Mouse (Mus musculus): Measurements from ENCODE around the gene Shroom1. TPM values are rescaled to one million over a fixed set of nuclear protein-coding genes. Genes with fewer than 3 reads are reported as not detected.
A peak's percentile ranks its signal among the peaks of the same experiment; 100 is the strongest.

The Shroom1 gene
- polyA plus RNA-seq, 1 experiment from 2014 or later, result 1.9 TPM

- 43% methylated on average over 16 of the region's 16 CpGs for WGBS
- H3K9ac ChIP-seq (ENCODE audit: low read depth, low read length), result peak overlapping the region; percentile 31; the same call in 1 of the 2 replicates
- peak overlapping the region; percentile 41 for H3K4me2 ChIP-seq (replicated peaks; ENCODE audit: low read depth, low read length)
- H3K36me3 ChIP-seq (ENCODE audit: control insufficient read depth, insufficient read depth, low read length), result no peaks in the 10 kb centered on the region
- H3K27ac ChIP-seq (ENCODE audit: low read depth, low read length), result no peak overlapping the region
- no peak overlapping the region for H3K4me3 ChIP-seq (ENCODE audit: low read length)
- peaks cover 44% of the 10 kb centered on the region for H3K27me3 ChIP-seq (ENCODE audit: control insufficient read depth, insufficient read depth, low read length)
- no peak for ATAC-seq (ENCODE audit: low FRiP score, low TSS enrichment)
- no peaks in the 10 kb centered on the region for H3K9me3 ChIP-seq (ENCODE audit: control insufficient read depth, low read length)
- H3K4me1 ChIP-seq (ENCODE audit: control insufficient read depth, insufficient read depth, low read length), result peaks cover 5% of the 10 kb centered on the region; the same call in 1 of the 2 replicates
These were observed 12.4 kb downstream of the Shroom1 start for GRCm38 (mm10) chr11:53469294-53469967.

GRCm38 (mm10) chr11:53469968-53470695 lies 13.1 kb downstream of the Shroom1 start, which contains the start of gene Gm9837:
TSS of gene Gm9837 (minus strand) at chr11:53470479.
- H3K27me3 ChIP-seq (ENCODE audit: control insufficient read depth, insufficient read depth, low read length), result peaks cover 37% of the 10 kb centered on the region
- no peaks in the 10 kb centered on the region for H3K36me3 ChIP-seq (ENCODE audit: control insufficient read depth, insufficient read depth, low read length)
- H3K9me3 ChIP-seq (ENCODE audit: control insufficient read depth, low read length), result no peaks in the 10 kb centered on the region
- H3K4me3 ChIP-seq (ENCODE audit: low read length), result peak within 1 kb of the TSS; percentile 12; the same call in 1 of the 2 replicates
- no peak; the same call in 1 of the 2 replicates for ATAC-seq (ENCODE audit: low FRiP score, low TSS enrichment)
- peak within 1 kb of the TSS; percentile 41 for H3K4me2 ChIP-seq (replicated peaks; ENCODE audit: low read depth, low read length)
- H3K4me1 ChIP-seq (ENCODE audit: control insufficient read depth, insufficient read depth, low read length), result peaks cover 5% of the 10 kb centered on the region; the same call in 1 of the 2 replicates
- H3K27ac ChIP-seq (ENCODE audit: low read depth, low read length), result no peak within 1 kb of the TSS
- H3K9ac ChIP-seq (ENCODE audit: low read depth, low read length), result peak within 1 kb of the TSS; percentile 31; the same call in 1 of the 2 replicates
- 5% methylated on average over 29 of the region's 29 CpGs for WGBS

DNA sequence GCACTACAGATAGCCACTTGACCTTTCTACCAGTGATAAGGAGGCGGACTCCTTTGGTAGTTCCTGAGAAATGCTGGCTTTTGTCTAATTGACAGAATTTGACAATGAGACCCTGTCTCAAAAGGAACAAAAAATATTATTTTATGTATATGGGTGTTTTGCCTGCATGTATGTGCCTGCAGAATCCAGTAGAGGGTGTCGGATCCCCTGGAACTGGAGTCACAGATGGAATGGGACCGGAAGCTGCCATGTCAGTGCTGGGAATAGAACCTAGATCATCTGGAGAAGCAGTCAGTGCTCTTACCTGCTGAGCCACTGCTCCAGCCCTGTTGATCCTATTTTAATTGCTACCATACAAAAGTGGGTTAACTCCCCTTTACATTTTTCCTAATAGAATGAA lies 15.7 kb downstream of the Shroom1 start:
- no peak for ATAC-seq (ENCODE audit: low FRiP score, low TSS enrichment)
- no peak overlapping the region for H3K27ac ChIP-seq (ENCODE audit: low read depth, low read length)
- H3K9ac ChIP-seq (ENCODE audit: low read depth, low read length), result no peak overlapping the region
- H3K4me3 ChIP-seq (ENCODE audit: low read length), result no peak overlapping the region
- H3K4me2 ChIP-seq (replicated peaks; ENCODE audit: low read depth, low read length), result no peak overlapping the region
- WGBS, result 83% methylated on average over 3 of the region's 3 CpGs
- peaks cover 5% of the 10 kb centered on the region; the same call in 1 of the 2 replicates for H3K4me1 ChIP-seq (ENCODE audit: control insufficient read depth, insufficient read depth, low read length)
- H3K36me3 ChIP-seq (ENCODE audit: control insufficient read depth, insufficient read depth, low read length), result no peaks in the 10 kb centered on the region
- H3K9me3 ChIP-seq (ENCODE audit: control insufficient read depth, low read length), result no peaks in the 10 kb centered on the region
- H3K27me3 ChIP-seq (ENCODE audit: control insufficient read depth, insufficient read depth, low read length), result peaks cover 24% of the 10 kb centered on the region

- Histone ChIP-seq H3K4me2 (replicated peaks; ENCODE audit: low read depth, low read length) (no peak overlapping the region), H3K9ac (ENCODE audit: low read depth, low read length) (no peak overlapping the region), H3K27ac (ENCODE audit: low read depth, low read length) (no peak overlapping the region), H3K9me3 (ENCODE audit: control insufficient read depth, low read length) (peaks cover 5% of the 10 kb centered on the region; the same call in 1 of the 2 replicates), H3K27me3 (ENCODE audit: control insufficient read depth, insufficient read depth, low read length) (peaks cover 48% of the 10 kb centered on the region), H3K36me3 (ENCODE audit: control insufficient read depth, insufficient read depth, low read length) (no peaks in the 10 kb centered on the region), H3K4me1 (ENCODE audit: control insufficient read depth, insufficient read depth, low read length) (peaks cover 13% of the 10 kb centered on the region; the same call in 1 of the 2 replicates), H3K4me3 (ENCODE audit: low read length) (no peak overlapping the region)
- no peak for ATAC-seq (ENCODE audit: low FRiP score, low TSS enrichment)
- WGBS, result 32% methylated on average over 8 of the region's 8 CpGs
These were observed 18.6 kb downstream of the Shroom1 start for GRCm38 (mm10) chr11:53475620-53476019.

GRCm38 (mm10) chr11:53477833-53478232 lies 20.8 kb downstream of the Shroom1 start:
- no peak overlapping the region for H3K4me3 ChIP-seq (ENCODE audit: low read length)
- peaks cover 9% of the 10 kb centered on the region; the same call in 1 of the 2 replicates for H3K4me1 ChIP-seq (ENCODE audit: control insufficient read depth, insufficient read depth, low read length)
- H3K27me3 ChIP-seq (ENCODE audit: control insufficient read depth, insufficient read depth, low read length), result peaks cover 50% of the 10 kb centered on the region
- H3K27ac ChIP-seq (ENCODE audit: low read depth, low read length), result no peak overlapping the region
- 30% methylated on average over 7 of the region's 7 CpGs for WGBS
- ATAC-seq (ENCODE audit: low FRiP score, low TSS enrichment), result no peak
- no peak overlapping the region for H3K9ac ChIP-seq (ENCODE audit: low read depth, low read length)
- no peaks in the 10 kb centered on the region for H3K36me3 ChIP-seq (ENCODE audit: control insufficient read depth, insufficient read depth, low read length)
- H3K9me3 ChIP-seq (ENCODE audit: control insufficient read depth, low read length), result peaks cover 5% of the 10 kb centered on the region; the same call in 1 of the 2 replicates
- H3K4me2 ChIP-seq (replicated peaks; ENCODE audit: low read depth, low read length), result no peak overlapping the region

DNA sequence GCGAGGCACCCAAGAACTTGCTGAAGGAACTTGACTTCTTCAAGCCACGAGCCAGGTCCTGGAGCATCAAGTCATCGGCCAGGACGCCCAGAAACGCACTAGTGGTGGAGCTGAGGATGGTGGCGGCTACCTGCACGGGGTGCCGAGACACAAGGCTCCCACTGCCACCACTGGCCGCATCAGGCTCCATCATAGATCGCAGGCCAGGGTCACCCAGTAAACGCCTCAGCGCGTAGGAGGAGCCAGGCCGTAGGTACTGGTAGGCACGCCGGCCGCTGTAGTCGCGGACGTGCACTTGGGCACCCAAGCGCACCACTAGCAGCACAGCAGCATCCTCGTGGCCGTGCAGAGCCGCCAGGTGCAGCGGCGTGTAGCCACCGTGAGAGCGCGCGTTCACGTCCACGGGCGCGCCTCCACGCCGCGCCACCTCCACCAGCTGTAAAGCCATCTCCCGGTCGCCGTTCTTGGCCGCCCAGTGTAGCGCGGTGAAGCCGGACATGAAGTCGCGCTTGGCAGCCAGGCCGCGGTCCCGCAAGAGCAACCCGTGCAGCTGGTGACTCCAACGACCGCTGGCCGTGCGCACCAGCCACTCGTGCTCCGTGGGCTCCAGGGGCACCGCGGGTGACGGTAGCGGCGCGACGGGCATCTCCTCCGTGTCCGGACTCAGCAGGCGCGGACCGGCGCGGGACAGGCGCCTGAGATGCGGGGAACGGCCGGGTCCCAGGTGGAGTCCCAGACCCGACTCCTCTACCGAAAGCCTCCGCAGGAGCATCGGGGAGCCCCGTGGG lies 21.6 kb downstream of the Shroom1 start:
- peaks cover 48% of the 10 kb centered on the region for H3K27me3 ChIP-seq (ENCODE audit: control insufficient read depth, insufficient read depth, low read length)
- peak overlapping the region; percentile 67 for H3K4me2 ChIP-seq (replicated peaks; ENCODE audit: low read depth, low read length)
- H3K36me3 ChIP-seq (ENCODE audit: control insufficient read depth, insufficient read depth, low read length), result no peaks in the 10 kb centered on the region
- H3K27ac ChIP-seq (ENCODE audit: low read depth, low read length), result no peak overlapping the region
- WGBS, result 5% methylated on average over 79 of the region's 79 CpGs
- H3K9ac ChIP-seq (ENCODE audit: low read depth, low read length), result peak overlapping the region; percentile 50
- peaks cover 9% of the 10 kb centered on the region; the same call in 1 of the 2 replicates for H3K4me1 ChIP-seq (ENCODE audit: control insufficient read depth, insufficient read depth, low read length)
- peaks cover 5% of the 10 kb centered on the region; the same call in 1 of the 2 replicates for H3K9me3 ChIP-seq (ENCODE audit: control insufficient read depth, low read length)
- ATAC-seq (ENCODE audit: low FRiP score, low TSS enrichment), result peak; percentile 71
- H3K4me3 ChIP-seq (ENCODE audit: low read length), result peak overlapping the region; percentile 42

GRCm38 (mm10) chr11:53479171-53479782 lies 22.3 kb downstream of the Shroom1 start:
- Histone ChIP-seq H3K9me3 (ENCODE audit: control insufficient read depth, low read length) (peaks cover 5% of the 10 kb centered on the region; the same call in 1 of the 2 replicates), H3K27me3 (ENCODE audit: control insufficient read depth, insufficient read depth, low read length) (peaks cover 47% of the 10 kb centered on the region)
- peak; percentile 37; the same call in 1 of the 2 replicates for ATAC-seq (ENCODE audit: low FRiP score, low TSS enrichment)

GRCm38 (mm10) chr11:53479783-53480301 lies 22.8 kb downstream of the Shroom1 start, which contains the start of the genes Gm9945 and Sowaha:
TSS of gene Gm9945 (plus strand) at chr11:53480166.
TSS of gene Sowaha (minus strand) at chr11:53480274.
- peaks cover 9% of the 10 kb centered on the region; the same call in 1 of the 2 replicates for H3K4me1 ChIP-seq (ENCODE audit: control insufficient read depth, insufficient read depth, low read length)
- peak within 1 kb of the TSS; percentile 67 for H3K4me2 ChIP-seq (replicated peaks; ENCODE audit: low read depth, low read length)
- peaks cover 47% of the 10 kb centered on the region for H3K27me3 ChIP-seq (ENCODE audit: control insufficient read depth, insufficient read depth, low read length)
- peaks cover 5% of the 10 kb centered on the region; the same call in 1 of the 2 replicates for H3K9me3 ChIP-seq (ENCODE audit: control insufficient read depth, low read length)
- H3K4me3 ChIP-seq (ENCODE audit: low read length), result peak within 1 kb of the TSS; percentile 42
- ATAC-seq (ENCODE audit: low FRiP score, low TSS enrichment), result peak; percentile 66
- no peak within 1 kb of the TSS for H3K27ac ChIP-seq (ENCODE audit: low read depth, low read length)
- H3K9ac ChIP-seq (ENCODE audit: low read depth, low read length), result peak within 1 kb of the TSS; percentile 50
- 2% methylated on average over 40 of the region's 40 CpGs for WGBS
- no peaks in the 10 kb centered on the region for H3K36me3 ChIP-seq (ENCODE audit: control insufficient read depth, insufficient read depth, low read length)

More at GRCm38 (mm10) chr11:53479171-53479782, 22.3 kb downstream of the Shroom1 start:
- Histone ChIP-seq H3K27ac (ENCODE audit: low read depth, low read length) (no peak overlapping the region), H3K4me1 (ENCODE audit: control insufficient read depth, insufficient read depth, low read length) (peaks cover 9% of the 10 kb centered on the region; the same call in 1 of the 2 replicates), H3K4me2 (replicated peaks; ENCODE audit: low read depth, low read length) (peak overlapping the region; percentile 67), H3K36me3 (ENCODE audit: control insufficient read depth, insufficient read depth, low read length) (no peaks in the 10 kb centered on the region), H3K9ac (ENCODE audit: low read depth, low read length) (peak overlapping the region; percentile 50), H3K4me3 (ENCODE audit: low read length) (peak overlapping the region; percentile 42)
- 2% methylated on average over 43 of the region's 62 CpGs for WGBS
